Mouse (Mus musculus): Measurements from ENCODE around the gene Plcxd3.

DNA sequence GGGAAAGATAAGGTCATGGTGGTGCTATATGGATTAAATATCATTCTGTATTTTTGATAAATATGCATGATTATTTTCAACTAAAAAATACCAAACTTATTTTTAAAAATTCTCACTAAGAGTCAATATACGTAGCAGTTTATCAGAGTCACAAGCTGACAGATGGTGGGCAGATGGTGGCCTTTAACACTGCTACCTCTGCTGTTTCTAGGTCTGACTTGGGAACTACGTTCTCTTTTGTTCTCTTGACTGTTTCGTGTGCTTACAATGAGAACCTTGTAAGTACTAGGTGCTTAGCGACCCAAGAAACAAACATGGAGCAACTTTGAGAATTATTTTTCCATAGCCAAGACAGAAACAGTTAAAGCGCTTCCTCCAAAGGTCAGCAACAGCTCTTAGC lies 183.8 kb downstream of the Plcxd3 start:
- no peak for TF ChIP-seq CTCF (IDR thresholded peaks at IDR 0.05; ENCODE audit: borderline replicate concordance, insufficient read depth, low read length)
- TF ChIP-seq POLR2A (IDR thresholded peaks at IDR 0.05; ENCODE audit: low read depth, low read length), result no peak

All from embryonic fibroblast, embryonic 13.5 days (primary cell).